Mouse (Mus musculus): ENCODE results near the gene Cep70. TPM values are rescaled to one million over a fixed set of nuclear protein-coding genes. Genes with fewer than 3 reads are reported as not detected.

The Cep70 gene
- total RNA-seq, 2 experiments from 2014 or later = 12.7 to 13.9 TPM

DNA sequence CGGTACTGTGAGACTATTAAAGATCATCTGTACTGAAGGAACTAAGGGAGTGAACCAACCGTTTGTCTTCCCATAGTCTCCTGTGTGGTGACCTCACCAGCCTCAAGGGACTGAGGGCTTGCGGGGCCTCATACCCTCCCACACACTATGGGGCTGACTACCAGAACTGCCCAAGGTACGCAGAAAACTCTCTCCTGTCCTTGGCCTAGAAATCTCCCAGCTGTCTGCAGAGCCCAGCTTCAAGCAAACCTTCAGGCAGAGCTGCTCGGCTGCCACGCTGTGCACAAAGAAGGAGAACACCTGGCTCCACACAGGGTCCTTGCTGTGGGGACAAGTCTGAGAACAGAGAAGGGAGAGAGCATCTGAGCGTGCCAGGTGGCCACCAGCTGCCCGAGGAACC is 76.8 kb downstream of the Cep70 start:
- DNase-seq = no peak

- no peak for DNase-seq
Observed at GRCm38 (mm10) chr9:99325208-99325929, 82.2 kb downstream of the Cep70 start.

DNA sequence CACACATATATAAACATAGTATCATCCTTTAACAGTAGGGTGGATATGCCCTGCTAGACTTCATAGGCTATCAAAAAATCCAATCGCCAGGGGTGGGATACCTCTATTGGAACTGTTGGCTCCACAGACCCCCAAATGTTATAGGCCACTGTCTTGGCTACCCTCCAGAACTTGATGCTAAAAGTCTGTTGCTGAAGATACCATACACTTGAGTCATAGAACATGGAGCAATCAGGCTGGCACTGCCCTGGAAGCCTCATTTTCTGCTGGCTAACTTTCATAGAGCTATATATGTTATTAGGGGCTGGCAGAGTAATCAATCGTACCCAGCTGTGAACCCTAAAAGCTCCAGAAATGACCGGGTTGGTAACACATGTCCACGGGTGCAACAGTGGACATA is 82.8 kb downstream of the Cep70 start:
- DNase-seq = no peak

DNA sequence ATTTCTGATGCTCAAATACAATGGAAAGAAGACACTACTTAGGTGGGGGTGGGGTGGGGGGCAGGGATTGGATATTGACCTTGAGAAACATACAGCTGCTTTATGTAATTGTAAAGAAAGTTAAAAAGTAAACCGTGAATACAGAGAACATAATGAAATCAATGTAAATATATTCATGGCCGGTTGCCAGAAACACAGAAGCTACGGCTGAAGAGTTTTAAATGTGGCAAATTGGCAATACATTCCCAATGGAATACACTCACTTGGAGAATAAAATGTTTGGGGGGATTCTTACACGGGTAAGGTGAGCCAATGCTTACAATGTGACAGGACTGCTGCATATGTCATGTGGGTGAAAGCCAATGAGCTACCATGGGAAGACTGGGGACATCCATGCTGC is 83.7 kb downstream of the Cep70 start:
- no peak for DNase-seq

DNA sequence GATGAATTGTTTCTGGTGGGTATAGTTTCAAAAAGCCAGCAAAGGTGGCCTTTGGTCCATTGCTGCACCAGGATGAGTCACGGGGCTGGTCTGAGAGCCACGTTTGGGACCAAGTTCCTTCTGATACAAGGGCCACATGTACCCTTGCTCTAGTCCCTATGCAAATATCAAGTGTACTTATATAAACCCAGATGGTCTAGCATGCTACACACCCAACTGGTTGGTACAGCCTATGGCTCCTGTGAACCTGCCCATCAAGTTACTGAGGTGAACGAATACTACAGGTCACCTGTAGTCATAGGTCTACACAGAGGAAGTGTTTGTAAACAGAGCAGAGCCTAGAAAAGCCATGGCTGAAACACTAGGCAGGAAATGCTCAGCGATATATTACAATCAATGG is 93.4 kb downstream of the Cep70 start:
- DNase-seq = no peak

GRCm38 (mm10) chr9:99338293-99338692 is 95.1 kb downstream of the Cep70 start:
- DNase-seq = no peak

- no peak for DNase-seq
Observed at GRCm38 (mm10) chr9:99339182-99339581, 96.0 kb downstream of the Cep70 start.

GRCm38 (mm10) chr9:99340126-99340525 is 97.0 kb downstream of the Cep70 start:
- peak; percentile 13 for DNase-seq

GRCm38 (mm10) chr9:99341600-99341999 is 98.4 kb downstream of the Cep70 start:
- no peak for DNase-seq

- no peak for DNase-seq
Observed at GRCm38 (mm10) chr9:99345351-99345792, 102.2 kb downstream of the Cep70 start.

Other genes with a start within 250 kb of the Cep70 start
- not detected for gene Gm1123, start 207.7 kb upstream of the Cep70 start, total RNA-seq (2021)
- gene Pik3cb, start 102.7 kb upstream of the Cep70 start, total RNA-seq (2021) = 10 to 100 TPM; 11.0 to 11.6 TPM
- not detected for gene Faiml, start 6.1 kb upstream of the Cep70 start, total RNA-seq (2021)
- 1 to 10 TPM in 1 of 2 experiments, under 1 TPM in 1; 0.77 to 1.2 TPM for gene Esyt3, start 115.2 kb downstream of the Cep70 start, total RNA-seq (2021)
- gene Mras, start 194.0 kb downstream of the Cep70 start, total RNA-seq (2021) = 10 to 100 TPM; 11.6 to 13.2 TPM
- not detected for gene Nme9, start 208.1 kb downstream of the Cep70 start, total RNA-seq (2021)